Comparison of ENCODE assay signal across 11 mouse cellular contexts in the genomic region with DNA sequence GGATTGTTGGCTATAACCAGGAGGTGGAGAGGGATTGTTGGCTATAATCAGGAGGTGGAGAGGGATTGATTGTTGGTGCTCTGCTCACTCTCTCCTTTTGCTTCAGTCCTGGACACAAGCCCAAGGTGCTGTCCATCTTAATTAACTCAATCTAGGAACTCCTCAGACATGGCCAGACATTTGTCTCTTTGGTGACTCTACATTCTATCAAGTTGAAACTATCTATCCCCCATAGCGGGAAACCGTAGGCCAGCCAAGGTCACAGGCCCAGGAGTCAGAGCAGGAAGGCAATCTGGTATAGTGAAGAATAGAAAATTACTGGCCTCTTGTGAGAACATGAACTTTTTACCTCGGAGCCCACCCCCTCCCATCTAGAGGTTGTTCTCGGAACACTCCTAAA. TPM values are rescaled to one million over a fixed set of nuclear protein-coding genes. Genes with fewer than 3 reads are reported as not detected.
A peak's percentile ranks its signal among the peaks of the same experiment; 100 is the strongest.
DNase-seq lines count a peak whose midpoint lies in the region; ATAC-seq and TF ChIP-seq lines count a peak whose summit lies in the region.
"Had no signal": no experiment of that assay in that cellular context is flagged by ENCODE, and none has a peak within 500 bp of the region (broad histone marks: within the 10 kb centered on the region; RNA-seq: fewer than 3 reads in every experiment).

No protein-coding gene starts in this region.

- DNase-seq in heart, embryonic 10.5 days (ENCODE audit: low spot score) = peak; percentile 36
- peak; percentile 53 to 70 for DNase-seq in kidney, postnatal 25 days
- no peak for DNase-seq in cerebellum, postnatal 4 days (ENCODE audit: low spot score in 2 of 2)
- no peak for DNase-seq in midbrain, postnatal 0 days (ENCODE audit: low spot score)
- DNase-seq: lung, postnatal 14 days had no signal

- H3K4me2 ChIP-seq in heart, embryonic 11.5 days = no peak overlapping the region
- H3K4me2 ChIP-seq in heart, embryonic 13.5 days = no peak overlapping the region
- no peak overlapping the region for H3K4me2 ChIP-seq in heart, embryonic 16.5 days (ENCODE audit: low read depth, low read length)
- H3K4me2 ChIP-seq in midbrain, postnatal 0 days (ENCODE audit: low read depth, low read length, poor library complexity, severe bottlenecking) = no peak overlapping the region
- H3K4me2 ChIP-seq: limb, embryonic 12.5 days had no signal

- no peaks in the 10 kb centered on the region for H3K9me3 ChIP-seq in heart, embryonic 10.5 days
- no peaks in the 10 kb centered on the region for H3K9me3 ChIP-seq in heart, embryonic 11.5 days (replicated peaks; ENCODE audit: control insufficient read depth, low read length)
- H3K9me3 ChIP-seq in heart, embryonic 13.5 days = no peaks in the 10 kb centered on the region
- H3K9me3 ChIP-seq in heart, embryonic 16.5 days (replicated peaks; ENCODE audit: control insufficient read depth, low read length) = no peaks in the 10 kb centered on the region
- H3K9me3 ChIP-seq in midbrain, postnatal 0 days (ENCODE audit: low read length) = no peaks in the 10 kb centered on the region
- H3K9me3 ChIP-seq: limb, embryonic 12.5 days; midbrain, embryonic 10.5 days had no signal

- H3K27me3 ChIP-seq in heart, embryonic 10.5 days (ENCODE audit: insufficient read depth, poor library complexity, severe bottlenecking) = no peaks in the 10 kb centered on the region
- no peaks in the 10 kb centered on the region for H3K27me3 ChIP-seq in heart, embryonic 11.5 days (ENCODE audit: control insufficient read depth, insufficient read depth, low read length)
- no peaks in the 10 kb centered on the region for H3K27me3 ChIP-seq in heart, embryonic 13.5 days (replicated peaks)
- H3K27me3 ChIP-seq in heart, embryonic 16.5 days (ENCODE audit: control insufficient read depth, insufficient read depth, low read length) = no peaks in the 10 kb centered on the region
- no peaks in the 10 kb centered on the region for H3K27me3 ChIP-seq in midbrain, postnatal 0 days (ENCODE audit: insufficient read depth, low read length)
- H3K27me3 ChIP-seq: limb, embryonic 12.5 days had no signal

- no peak overlapping the region for H3K4me3 ChIP-seq in heart, embryonic 10.5 days
- H3K4me3 ChIP-seq in heart, embryonic 11.5 days (ENCODE audit: low read depth, low read length) = no peak overlapping the region
- H3K4me3 ChIP-seq in heart, embryonic 13.5 days = no peak overlapping the region
- H3K4me3 ChIP-seq in heart, embryonic 16.5 days (ENCODE audit: low read length) = no peak overlapping the region
- H3K4me3 ChIP-seq in midbrain, postnatal 0 days (ENCODE audit: low read depth, low read length) = no peak overlapping the region
- H3K4me3 ChIP-seq: limb, embryonic 12.5 days; midbrain, embryonic 10.5 days; myocyte had no signal

- H3K9ac ChIP-seq in heart, embryonic 11.5 days (ENCODE audit: low read depth, low read length) = no peak overlapping the region
- no peak overlapping the region for H3K9ac ChIP-seq in heart, embryonic 13.5 days
- H3K9ac ChIP-seq in heart, embryonic 16.5 days (ENCODE audit: low read length) = no peak overlapping the region
- no peak overlapping the region for H3K9ac ChIP-seq in midbrain, postnatal 0 days (replicated peaks; ENCODE audit: low read length, poor library complexity, severe bottlenecking)
- H3K9ac ChIP-seq: limb, embryonic 12.5 days had no signal

- peaks cover 14% of the 10 kb centered on the region for H3K4me1 ChIP-seq in heart, embryonic 10.5 days
- peaks cover 9% of the 10 kb centered on the region; the same call in 1 of the 2 replicates for H3K4me1 ChIP-seq in heart, embryonic 11.5 days (ENCODE audit: control insufficient read depth, insufficient read depth, low read length)
- peaks cover 25% of the 10 kb centered on the region for H3K4me1 ChIP-seq in heart, embryonic 13.5 days
- H3K4me1 ChIP-seq in heart, embryonic 16.5 days (ENCODE audit: control insufficient read depth, insufficient read depth, low read length) = peaks cover 15% of the 10 kb centered on the region
- H3K4me1 ChIP-seq in midbrain, postnatal 0 days (ENCODE audit: insufficient read depth, low read length) = no peaks in the 10 kb centered on the region

- no peak overlapping the region for H3K27ac ChIP-seq in heart, embryonic 10.5 days
- H3K27ac ChIP-seq in heart, embryonic 11.5 days (ENCODE audit: low read depth, low read length) = no peak overlapping the region
- peak overlapping the region; percentile 75; the same call in 1 of the 2 replicates for H3K27ac ChIP-seq in heart, embryonic 13.5 days (replicated peaks)
- peak overlapping the region; percentile 34 for H3K27ac ChIP-seq in heart, embryonic 16.5 days (ENCODE audit: low read length)
- H3K27ac ChIP-seq in midbrain, postnatal 0 days (ENCODE audit: low read depth, low read length) = no peak overlapping the region
- H3K27ac ChIP-seq: limb, embryonic 12.5 days; midbrain, embryonic 10.5 days had no signal

- ATAC-seq in heart, embryonic 11.5 days (replicated peaks; ENCODE audit: insufficient number of reproducible peaks, low FRiP score, low TSS enrichment) = no peak
- no peak for ATAC-seq in heart, embryonic 13.5 days (ENCODE audit: extremely low read depth, insufficient number of reproducible peaks, low FRiP score, low TSS enrichment)
- peak; percentile 63 for ATAC-seq in heart, embryonic 16.5 days (replicated peaks; ENCODE audit: extremely low read depth, insufficient read depth, low FRiP score)
- ATAC-seq in midbrain, postnatal 0 days (ENCODE audit: low FRiP score) = no peak

- 82% methylated on average over 4 of the region's 4 CpGs for WGBS in heart, embryonic 10.5 days
- 77% methylated on average over 3 of the region's 4 CpGs for WGBS in heart, embryonic 11.5 days (ENCODE audit: insufficient replicate concordance)
- WGBS in heart, embryonic 13.5 days = 56% methylated on average over 4 of the region's 4 CpGs
- WGBS in heart, embryonic 16.5 days = 60% methylated on average over 3 of the region's 4 CpGs
- WGBS in midbrain, postnatal 0 days = 86% methylated on average over 3 of the region's 4 CpGs

- TF ChIP-seq CTCF in midbrain, postnatal 0 days (IDR thresholded peaks at IDR 0.05) = no peak

- H3K36me3 ChIP-seq in heart, embryonic 10.5 days = no peaks in the 10 kb centered on the region
- H3K36me3 ChIP-seq in heart, embryonic 11.5 days (ENCODE audit: control insufficient read depth, insufficient read depth, low read length) = no peaks in the 10 kb centered on the region
- H3K36me3 ChIP-seq in heart, embryonic 13.5 days = no peaks in the 10 kb centered on the region
- H3K36me3 ChIP-seq in heart, embryonic 16.5 days (ENCODE audit: control insufficient read depth, insufficient read depth) = no peaks in the 10 kb centered on the region
- no peaks in the 10 kb centered on the region for H3K36me3 ChIP-seq in midbrain, postnatal 0 days (ENCODE audit: insufficient read depth, low read length)
- H3K36me3 ChIP-seq: limb, embryonic 12.5 days; midbrain, embryonic 10.5 days had no signal

RNA-seq across cellular contexts. Expression of a gene that starts 8.1 kb away (rescaled TPM):
- 351 and 390 TPM in 2 replicates for polyA plus RNA-seq in heart, embryonic 10.5 days (2016; fragmentation: Nextera tagmentation; extraction: Ambion mirVana)
- polyA plus RNA-seq in heart, embryonic 11.5 days (2014; fragmentation: Nextera tagmentation; extraction: Ambion mirVana) = 462 and 487 TPM in 2 replicates
- 473 and 541 TPM in 2 replicates for polyA plus RNA-seq in heart, embryonic 13.5 days (2015; fragmentation: Nextera tagmentation; extraction: Ambion mirVana)
- 604 and 609 TPM in 2 replicates for polyA plus RNA-seq in heart, embryonic 16.5 days (2015; fragmentation: Nextera tagmentation; extraction: Ambion mirVana)
- total RNA-seq in midbrain, postnatal 0 days (2014; rRNA removed) = 241 and 287 TPM in 2 replicates
- polyA plus RNA-seq in midbrain, postnatal 0 days (2015; fragmentation: Nextera tagmentation; extraction: Ambion mirVana) = 481 and 482 TPM in 2 replicates

RNA-seq across cellular contexts. Expression of a gene that starts 17.8 kb away (rescaled TPM):
- polyA plus RNA-seq in heart, embryonic 10.5 days (2016; fragmentation: Nextera tagmentation; extraction: Ambion mirVana) = 3.2 and 3.9 TPM in 2 replicates
- polyA plus RNA-seq in heart, embryonic 11.5 days (2014; fragmentation: Nextera tagmentation; extraction: Ambion mirVana) = 4.1 and 4.4 TPM in 2 replicates
- 9.0 and 12.4 TPM in 2 replicates for polyA plus RNA-seq in heart, embryonic 13.5 days (2015; fragmentation: Nextera tagmentation; extraction: Ambion mirVana)
- polyA plus RNA-seq in heart, embryonic 16.5 days (2015; fragmentation: Nextera tagmentation; extraction: Ambion mirVana) = 13.6 and 15.7 TPM in 2 replicates
- total RNA-seq in midbrain, postnatal 0 days (2014; rRNA removed) = 1.6 and 2.4 TPM in 2 replicates
- polyA plus RNA-seq in midbrain, postnatal 0 days (2015; fragmentation: Nextera tagmentation; extraction: Ambion mirVana) = 1.7 and 2.2 TPM in 2 replicates

RNA-seq across cellular contexts. Expression of a gene that starts 23.5 kb away (rescaled TPM):
- polyA plus RNA-seq in heart, embryonic 10.5 days (2016; fragmentation: Nextera tagmentation; extraction: Ambion mirVana) = 294 and 304 TPM in 2 replicates
- polyA plus RNA-seq in heart, embryonic 11.5 days (2014; fragmentation: Nextera tagmentation; extraction: Ambion mirVana) = 320 and 330 TPM in 2 replicates
- polyA plus RNA-seq in heart, embryonic 13.5 days (2015; fragmentation: Nextera tagmentation; extraction: Ambion mirVana) = 334 and 366 TPM in 2 replicates
- polyA plus RNA-seq in heart, embryonic 16.5 days (2015; fragmentation: Nextera tagmentation; extraction: Ambion mirVana) = 340 and 355 TPM in 2 replicates
- 186 and 226 TPM in 2 replicates for total RNA-seq in midbrain, postnatal 0 days (2014; rRNA removed)
- 352 and 383 TPM in 2 replicates for polyA plus RNA-seq in midbrain, postnatal 0 days (2015; fragmentation: Nextera tagmentation; extraction: Ambion mirVana)

RNA-seq across cellular contexts. Expression of a gene that starts 23.5 kb away (rescaled TPM):
- polyA plus RNA-seq in heart, embryonic 10.5 days (2016; fragmentation: Nextera tagmentation; extraction: Ambion mirVana) = 11.1 and 12.0 TPM in 2 replicates
- polyA plus RNA-seq in heart, embryonic 11.5 days (2014; fragmentation: Nextera tagmentation; extraction: Ambion mirVana) = 10.0 and 11.3 TPM in 2 replicates
- polyA plus RNA-seq in heart, embryonic 13.5 days (2015; fragmentation: Nextera tagmentation; extraction: Ambion mirVana) = 9.2 TPM in 2 replicates
- 8.1 and 9.4 TPM in 2 replicates for polyA plus RNA-seq in heart, embryonic 16.5 days (2015; fragmentation: Nextera tagmentation; extraction: Ambion mirVana)
- total RNA-seq in midbrain, postnatal 0 days (2014; rRNA removed) = 0.28 and 1.5 TPM in 2 replicates
- 0.82 and 0.88 TPM in 2 replicates for polyA plus RNA-seq in midbrain, postnatal 0 days (2015; fragmentation: Nextera tagmentation; extraction: Ambion mirVana)

RNA-seq across cellular contexts. Expression of a gene that starts 23.5 kb away (rescaled TPM):
- polyA plus RNA-seq in heart, embryonic 10.5 days (2016; fragmentation: Nextera tagmentation; extraction: Ambion mirVana) = 28.4 and 32.3 TPM in 2 replicates
- polyA plus RNA-seq in heart, embryonic 11.5 days (2014; fragmentation: Nextera tagmentation; extraction: Ambion mirVana) = 33.4 and 38.7 TPM in 2 replicates
- polyA plus RNA-seq in heart, embryonic 13.5 days (2015; fragmentation: Nextera tagmentation; extraction: Ambion mirVana) = 42.2 and 44.7 TPM in 2 replicates
- polyA plus RNA-seq in heart, embryonic 16.5 days (2015; fragmentation: Nextera tagmentation; extraction: Ambion mirVana) = 44.1 and 47.8 TPM in 2 replicates
- 36.6 and 38.0 TPM in 2 replicates for total RNA-seq in midbrain, postnatal 0 days (2014; rRNA removed)
- polyA plus RNA-seq in midbrain, postnatal 0 days (2015; fragmentation: Nextera tagmentation; extraction: Ambion mirVana) = 25.0 and 30.8 TPM in 2 replicates

Comparison
In these comparisons a context has a peak if more than half of its experiments do, and no peak if none do; other contexts are left out.
1. H3K27ac ChIP-seq: peak in heart, embryonic 13.5 days (single experiment) and heart, embryonic 16.5 days (single experiment); none in heart, embryonic 10.5 days (single experiment), heart, embryonic 11.5 days (single experiment) and midbrain, postnatal 0 days (single experiment).
2. DNase-seq: peak in heart, embryonic 10.5 days (single experiment) and kidney, postnatal 25 days (2 of 2); none in cerebellum, postnatal 4 days (0 of 2) and midbrain, postnatal 0 days (single experiment).